Mouse (Mus musculus): ENCODE data around the gene Reps1. TPM values are rescaled to one million over a fixed set of nuclear protein-coding genes. Genes with fewer than 3 reads are reported as not detected.
"Not testable (repeated sequence)": the region's sequence is repeated elsewhere in the genome, so short reads cannot be mapped to it uniquely, and the experiment has no call there.

The Reps1 gene
- polyA plus RNA-seq, 1 experiment from 2014 or later, result 10.0 TPM

- Histone ChIP-seq H3K36me3 (ENCODE audit: insufficient read depth, low read length) (peaks cover 52% of the 10 kb centered on the region), H3K27ac (ENCODE audit: low read length) (peak overlapping the region; percentile 44), H3K4me3 (ENCODE audit: low read length) (no peak overlapping the region), H3K9ac (replicated peaks; ENCODE audit: low read length) (no peak overlapping the region), H3K27me3 (ENCODE audit: insufficient read depth, low read length) (no peaks in the 10 kb centered on the region), H3K9me3 (ENCODE audit: low read length) (no peaks in the 10 kb centered on the region), H3K4me2 (replicated peaks; ENCODE audit: low read depth, low read length) (no peak overlapping the region), H3K4me1 (ENCODE audit: insufficient read depth, low read length) (no peaks in the 10 kb centered on the region)
- 58% methylated on average over 8 of the region's 8 CpGs for WGBS
- ATAC-seq (ENCODE audit: low FRiP score, low TSS enrichment), result peak; percentile 92
Measured at GRCm38 (mm10) chr10:18118336-18118735, 62.7 kb downstream of the Reps1 start.

GRCm38 (mm10) chr10:18130276-18130675 is 74.6 kb downstream of the Reps1 start:
- ATAC-seq (ENCODE audit: low FRiP score, low TSS enrichment), result no peak
- no peaks in the 10 kb centered on the region for H3K9me3 ChIP-seq (ENCODE audit: low read length)

GRCm38 (mm10) chr10:18131666-18132650 is 76.3 kb downstream of the Reps1 start:
- Histone ChIP-seq H3K27ac (ENCODE audit: low read length) (peak overlapping the region; percentile 50), H3K27me3 (ENCODE audit: insufficient read depth, low read length) (no peaks in the 10 kb centered on the region), H3K4me2 (replicated peaks; ENCODE audit: low read depth, low read length) (no peak overlapping the region), H3K9me3 (ENCODE audit: low read length) (no peaks in the 10 kb centered on the region), H3K4me1 (ENCODE audit: insufficient read depth, low read length) (no peaks in the 10 kb centered on the region), H3K36me3 (ENCODE audit: insufficient read depth, low read length) (no peaks in the 10 kb centered on the region), H3K4me3 (ENCODE audit: low read length) (no peak overlapping the region), H3K9ac (replicated peaks; ENCODE audit: low read length) (no peak overlapping the region)
- WGBS, result 72% methylated on average over 10 of the region's 10 CpGs
- peak; percentile 49; the same call in 1 of the 2 replicates for ATAC-seq (ENCODE audit: low FRiP score, low TSS enrichment)

More at GRCm38 (mm10) chr10:18130276-18130675, 74.6 kb downstream of the Reps1 start:
- Histone ChIP-seq H3K9ac (replicated peaks; ENCODE audit: low read length) (no peak overlapping the region), H3K4me3 (ENCODE audit: low read length) (no peak overlapping the region), H3K4me2 (replicated peaks; ENCODE audit: low read depth, low read length) (no peak overlapping the region), H3K27me3 (ENCODE audit: insufficient read depth, low read length) (no peaks in the 10 kb centered on the region), H3K4me1 (ENCODE audit: insufficient read depth, low read length) (no peaks in the 10 kb centered on the region), H3K27ac (ENCODE audit: low read length) (no peak overlapping the region), H3K36me3 (ENCODE audit: insufficient read depth, low read length) (peaks cover 7% of the 10 kb centered on the region; the same call in 1 of the 2 replicates)
- WGBS, result 86% methylated on average over 5 of the region's 5 CpGs

- not testable (repeated sequence) for H3K9me3 ChIP-seq (ENCODE audit: low read length); H3K27me3 ChIP-seq (ENCODE audit: insufficient read depth, low read length); H3K9ac ChIP-seq (replicated peaks; ENCODE audit: low read length); H3K36me3 ChIP-seq (ENCODE audit: insufficient read depth, low read length); H3K27ac ChIP-seq (ENCODE audit: low read length); H3K4me1 ChIP-seq (ENCODE audit: insufficient read depth, low read length)
- H3K4me3 ChIP-seq (ENCODE audit: low read length), result peak overlapping the region; percentile 32
- 0 out of 2 replicates have a peak overlapping the region, but pooled peaks have one; percentile 33 for H3K4me2 ChIP-seq (replicated peaks; ENCODE audit: low read depth, low read length)
- 74% methylated on average over 12 of the region's 26 CpGs for WGBS
- 0 out of 2 replicates have a peak, but pooled peaks have one; percentile 46 for ATAC-seq (ENCODE audit: low FRiP score, low TSS enrichment)
Measured at GRCm38 (mm10) chr10:18138853-18139503, 83.3 kb downstream of the Reps1 start.

- H3K4me3 ChIP-seq (ENCODE audit: low read length), result peak overlapping the region; percentile 32
- H3K9me3 ChIP-seq (ENCODE audit: low read length), result no peaks in the 10 kb centered on the region; the same call in 1 of the 2 replicates
- peak overlapping the region; percentile 33 for H3K4me2 ChIP-seq (replicated peaks; ENCODE audit: low read depth, low read length)
- no peaks in the 10 kb centered on the region for H3K4me1 ChIP-seq (ENCODE audit: insufficient read depth, low read length)
- H3K27ac ChIP-seq (ENCODE audit: low read length), result no peak overlapping the region
- no peak overlapping the region for H3K9ac ChIP-seq (replicated peaks; ENCODE audit: low read length)
- ATAC-seq (ENCODE audit: low FRiP score, low TSS enrichment), result peak; percentile 54; the same call in 1 of the 2 replicates
- H3K27me3 ChIP-seq (ENCODE audit: insufficient read depth, low read length), result no peaks in the 10 kb centered on the region
- H3K36me3 ChIP-seq (ENCODE audit: insufficient read depth, low read length), result no peaks in the 10 kb centered on the region
- WGBS, result 62% methylated on average over 5 of the region's 5 CpGs
Measured at GRCm38 (mm10) chr10:18139615-18140014, 84.0 kb downstream of the Reps1 start.

- ATAC-seq (ENCODE audit: low FRiP score, low TSS enrichment), result no peak
- Histone ChIP-seq H3K4me1 (ENCODE audit: insufficient read depth, low read length) (no peaks in the 10 kb centered on the region), H3K27me3 (ENCODE audit: insufficient read depth, low read length) (no peaks in the 10 kb centered on the region), H3K4me2 (replicated peaks; ENCODE audit: low read depth, low read length) (no peak overlapping the region), H3K9me3 (ENCODE audit: low read length) (no peaks in the 10 kb centered on the region; the same call in 1 of the 2 replicates), H3K36me3 (ENCODE audit: insufficient read depth, low read length) (no peaks in the 10 kb centered on the region), H3K9ac (replicated peaks; ENCODE audit: low read length) (no peak overlapping the region), H3K27ac (ENCODE audit: low read length) (no peak overlapping the region), H3K4me3 (ENCODE audit: low read length) (no peak overlapping the region)
- 86% methylated on average over 2 of the region's 2 CpGs for WGBS
Measured at GRCm38 (mm10) chr10:18141389-18141788, 85.7 kb downstream of the Reps1 start.

GRCm38 (mm10) chr10:18142231-18142630 is 86.6 kb downstream of the Reps1 start:
- H3K4me2 ChIP-seq (replicated peaks; ENCODE audit: low read depth, low read length), result no peak overlapping the region
- H3K36me3 ChIP-seq (ENCODE audit: insufficient read depth, low read length), result no peaks in the 10 kb centered on the region
- H3K4me3 ChIP-seq (ENCODE audit: low read length), result no peak overlapping the region
- no peak overlapping the region for H3K9ac ChIP-seq (replicated peaks; ENCODE audit: low read length)
- H3K27ac ChIP-seq (ENCODE audit: low read length), result no peak overlapping the region
- H3K4me1 ChIP-seq (ENCODE audit: insufficient read depth, low read length), result peaks cover 3% of the 10 kb centered on the region; the same call in 1 of the 2 replicates
- H3K9me3 ChIP-seq (ENCODE audit: low read length), result no peaks in the 10 kb centered on the region; the same call in 1 of the 2 replicates
- 86% methylated on average over 6 of the region's 6 CpGs for WGBS
- ATAC-seq (ENCODE audit: low FRiP score, low TSS enrichment), result no peak
- H3K27me3 ChIP-seq (ENCODE audit: insufficient read depth, low read length), result no peaks in the 10 kb centered on the region

GRCm38 (mm10) chr10:18147224-18147623 is 91.6 kb downstream of the Reps1 start:
- H3K9ac ChIP-seq (replicated peaks; ENCODE audit: low read length), result no peak overlapping the region
- WGBS, result 58% methylated on average over 3 of the region's 3 CpGs
- H3K4me1 ChIP-seq (ENCODE audit: insufficient read depth, low read length), result peaks cover 3% of the 10 kb centered on the region; the same call in 1 of the 2 replicates
- no peaks in the 10 kb centered on the region for H3K9me3 ChIP-seq (ENCODE audit: low read length)
- no peak overlapping the region for H3K4me2 ChIP-seq (replicated peaks; ENCODE audit: low read depth, low read length)
- H3K27ac ChIP-seq (ENCODE audit: low read length), result no peak overlapping the region
- no peaks in the 10 kb centered on the region for H3K36me3 ChIP-seq (ENCODE audit: insufficient read depth, low read length)
- no peak for ATAC-seq (ENCODE audit: low FRiP score, low TSS enrichment)
- no peaks in the 10 kb centered on the region for H3K27me3 ChIP-seq (ENCODE audit: insufficient read depth, low read length)
- H3K4me3 ChIP-seq (ENCODE audit: low read length), result no peak overlapping the region

- H3K4me2 ChIP-seq (replicated peaks; ENCODE audit: low read depth, low read length), result no peak overlapping the region
- WGBS, result 83% methylated on average over 7 of the region's 7 CpGs
Measured at GRCm38 (mm10) chr10:18162435-18162971, 106.8 kb downstream of the Reps1 start.

More at GRCm38 (mm10) chr10:18162435-18162971, 106.8 kb downstream of the Reps1 start:
- Histone ChIP-seq H3K9me3 (ENCODE audit: low read length) (no peaks in the 10 kb centered on the region), H3K4me1 (ENCODE audit: insufficient read depth, low read length) (no peaks in the 10 kb centered on the region), H3K4me3 (ENCODE audit: low read length) (no peak overlapping the region), H3K27me3 (ENCODE audit: insufficient read depth, low read length) (no peaks in the 10 kb centered on the region), H3K36me3 (ENCODE audit: insufficient read depth, low read length) (no peaks in the 10 kb centered on the region), H3K27ac (ENCODE audit: low read length) (no peak overlapping the region), H3K9ac (replicated peaks; ENCODE audit: low read length) (no peak overlapping the region)
- no peak for ATAC-seq (ENCODE audit: low FRiP score, low TSS enrichment)
